Mouse (Mus musculus) left cerebral cortex, postnatal 10 days (tissue): ENCODE results near the gene Usp53. TPM values are rescaled to one million over a fixed set of nuclear protein-coding genes. Genes with fewer than 3 reads are reported as not detected.

Source experiments
- DNase-seq, 2 experiments: peaks; one replicate each; pipeline ENCODE4 v3.0.0; 2021 to 2022; ENCODE audit warnings: low spot score in 2 of 2, mixed read lengths in 1 of 2; ENCODE audit errors: extremely low spot score in 1 of 2
- intact Hi-C: fragments of 180-260 bp; cut with DNase I; formaldehyde crosslinking; loops from one replicate; pipeline ENCODE4 v1.15.1; 2025
- microRNA-seq: library from miRNA; unstranded; fragments of <30 nt; microRNA quantifications from one replicate; pipeline ENCODE4 v1.2.0, GENCODE M21; 2022
- total RNA-seq, 2 experiments: library from RNA; stranded (reverse); gene quantifications; 2 replicates each; pipeline ENCODE4 v1.2.3; 2021

The Usp53 gene
- total RNA-seq, 2 experiments from 2014 or later = 19.5 to 26.3 TPM

DNA sequence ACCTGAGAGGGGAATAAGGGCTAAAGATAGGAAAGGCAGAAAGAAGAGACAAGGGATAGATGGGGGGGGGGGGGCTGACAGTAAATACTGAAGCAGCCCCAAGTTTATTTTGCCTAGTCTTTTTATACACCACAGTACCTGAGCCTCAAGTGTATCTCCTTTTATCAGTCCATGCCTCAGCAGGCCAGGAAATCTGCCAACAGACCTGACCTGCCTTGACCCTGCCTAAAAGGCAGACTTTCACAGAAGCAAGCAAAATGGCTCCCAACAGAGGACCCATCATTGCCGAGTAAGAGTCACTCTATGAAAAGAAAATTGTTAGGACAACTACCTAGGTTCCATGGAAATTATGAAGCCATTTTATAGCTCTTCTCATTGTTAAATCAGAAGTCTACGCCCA is 76.5 kb downstream of the Usp53 start:
- intact Hi-C loops = no loop called here
- DNase-seq = no peak

DNA sequence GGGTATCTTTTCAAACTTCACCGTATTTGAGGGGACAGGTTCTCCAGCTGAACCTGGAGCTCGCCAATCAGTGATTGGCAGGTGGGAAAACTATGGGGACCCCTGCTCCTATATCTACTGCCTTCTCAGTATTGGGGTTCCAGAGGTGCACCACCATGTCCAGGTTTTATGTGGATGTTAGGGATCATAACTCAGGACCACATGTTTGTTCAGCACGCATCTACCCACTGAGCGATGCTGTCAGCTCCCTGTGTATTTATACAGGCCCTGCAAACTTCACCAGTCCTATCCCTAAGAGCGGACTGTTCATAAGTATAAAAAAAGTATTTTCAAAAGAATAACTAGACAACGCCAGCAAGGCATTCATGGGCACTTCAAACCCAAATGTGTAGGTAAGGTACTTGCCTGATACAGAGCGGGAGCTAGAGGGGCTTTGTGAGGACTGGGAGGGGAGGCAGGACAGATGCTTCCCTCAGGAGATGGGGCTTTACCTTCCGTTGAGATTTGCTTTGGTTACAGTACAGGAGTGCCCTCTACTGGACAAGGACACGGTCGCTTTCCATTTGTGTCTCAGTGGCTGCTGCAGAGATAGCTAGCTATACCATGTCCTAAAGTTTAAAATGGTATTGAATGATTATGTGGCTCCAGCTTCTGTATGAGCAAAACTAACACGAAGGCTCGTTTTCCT is 80.4 kb downstream of the Usp53 start:
- DNase-seq = peak; percentile 38 to 44
- intact Hi-C loops = loop anchor here (2.0 to 5.0 kb wide), 4 partner anchors 102 to 442 kb away; no protein-coding TSS in a partner anchor

DNA sequence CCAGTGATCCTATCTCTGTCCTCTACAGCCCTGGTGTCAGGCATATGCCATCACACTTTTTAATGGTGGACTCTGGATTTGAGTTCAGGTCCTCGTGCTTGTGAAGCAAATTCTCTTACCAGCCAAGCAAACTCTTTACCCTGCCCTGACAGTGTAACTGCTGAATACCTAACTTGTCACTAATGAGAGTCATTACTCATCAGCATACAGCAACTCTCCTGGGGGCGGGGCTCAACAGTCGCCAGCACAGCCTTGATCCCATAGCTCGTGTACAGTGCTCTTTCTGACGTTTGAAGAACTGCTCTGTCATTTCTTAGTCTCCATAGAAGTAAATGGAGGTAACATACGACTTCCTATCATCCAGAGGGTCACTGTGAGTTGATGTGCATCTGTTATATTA is 86.1 kb downstream of the Usp53 start:
- intact Hi-C loops = no loop called here
- DNase-seq = no peak

DNA sequence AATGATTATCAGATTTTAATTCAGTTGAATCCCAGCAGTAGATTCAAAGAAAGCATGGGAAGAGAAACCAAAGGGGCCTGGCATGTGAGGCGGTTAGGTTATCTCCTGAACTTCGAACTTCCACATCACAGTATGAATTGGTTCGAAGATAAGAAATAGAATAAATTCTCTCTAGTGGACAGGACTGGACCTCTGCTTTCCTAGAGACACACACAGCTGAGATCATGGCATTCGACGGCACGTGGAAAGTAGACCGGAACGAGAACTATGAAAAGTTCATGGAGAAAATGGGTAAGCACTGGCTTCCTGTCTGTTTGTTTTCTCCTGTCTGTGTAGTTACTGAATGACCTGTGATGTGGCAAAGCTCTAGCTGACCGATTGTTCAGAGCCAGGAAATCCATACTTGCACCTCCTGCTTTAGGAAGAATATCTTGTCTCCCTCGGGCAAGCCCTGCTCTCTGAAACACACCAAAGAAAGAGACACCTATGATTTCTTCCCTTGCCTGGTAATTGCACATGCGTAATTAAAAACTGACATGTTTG is 89.0 kb downstream of the Usp53 start:
- no peak for DNase-seq
- intact Hi-C loops = no loop called here

DNA sequence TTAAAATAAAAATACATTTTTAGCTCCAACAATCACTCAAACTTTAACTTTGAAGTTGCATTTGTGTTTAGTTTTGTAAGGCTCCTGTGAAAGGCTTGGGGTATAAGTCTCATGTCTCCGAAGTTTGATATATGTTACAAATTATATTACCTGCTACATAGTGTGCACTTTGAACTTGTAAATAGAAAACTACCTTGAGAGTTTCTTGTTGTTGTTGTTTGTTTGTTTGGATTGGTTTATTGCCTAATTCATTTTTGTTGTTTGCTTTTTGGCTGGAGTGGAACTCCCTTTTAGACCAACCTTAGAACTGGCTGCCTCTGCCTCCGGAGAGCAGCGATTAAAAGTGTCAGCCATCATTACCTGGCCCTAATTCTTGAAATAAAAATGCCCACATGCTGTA is 89.5 kb downstream of the Usp53 start, which contains the start of gene Fabp2:
Fabp2 (plus strand) TSS at position 301 of the 400 bp plus-strand sequence.
- intact Hi-C loops = no loop called here
- DNase-seq = no peak

DNA sequence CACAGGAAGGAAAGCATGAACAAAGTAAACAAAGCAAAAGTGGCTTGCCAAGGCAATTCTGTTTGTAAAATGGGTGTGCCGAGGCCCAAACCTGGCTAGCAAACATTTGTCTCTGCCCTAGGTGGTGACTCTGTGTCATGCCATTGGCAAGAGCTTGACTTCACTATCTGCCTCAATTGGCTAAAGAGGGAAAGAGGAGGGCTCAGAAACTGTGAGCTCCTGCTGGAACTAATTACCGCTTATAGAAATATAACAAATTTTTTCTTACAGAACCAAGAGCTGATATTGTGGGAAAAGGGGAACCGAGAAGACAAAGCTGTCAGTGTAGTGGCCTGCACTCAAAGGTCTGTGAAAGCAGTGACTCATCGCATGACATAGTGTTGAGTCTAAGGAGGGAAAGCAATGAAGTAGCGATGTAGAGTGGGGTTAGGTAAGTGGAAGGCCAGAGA is 95.9 kb downstream of the Usp53 start:
- no peak for DNase-seq
- intact Hi-C loops = no loop called here

DNA sequence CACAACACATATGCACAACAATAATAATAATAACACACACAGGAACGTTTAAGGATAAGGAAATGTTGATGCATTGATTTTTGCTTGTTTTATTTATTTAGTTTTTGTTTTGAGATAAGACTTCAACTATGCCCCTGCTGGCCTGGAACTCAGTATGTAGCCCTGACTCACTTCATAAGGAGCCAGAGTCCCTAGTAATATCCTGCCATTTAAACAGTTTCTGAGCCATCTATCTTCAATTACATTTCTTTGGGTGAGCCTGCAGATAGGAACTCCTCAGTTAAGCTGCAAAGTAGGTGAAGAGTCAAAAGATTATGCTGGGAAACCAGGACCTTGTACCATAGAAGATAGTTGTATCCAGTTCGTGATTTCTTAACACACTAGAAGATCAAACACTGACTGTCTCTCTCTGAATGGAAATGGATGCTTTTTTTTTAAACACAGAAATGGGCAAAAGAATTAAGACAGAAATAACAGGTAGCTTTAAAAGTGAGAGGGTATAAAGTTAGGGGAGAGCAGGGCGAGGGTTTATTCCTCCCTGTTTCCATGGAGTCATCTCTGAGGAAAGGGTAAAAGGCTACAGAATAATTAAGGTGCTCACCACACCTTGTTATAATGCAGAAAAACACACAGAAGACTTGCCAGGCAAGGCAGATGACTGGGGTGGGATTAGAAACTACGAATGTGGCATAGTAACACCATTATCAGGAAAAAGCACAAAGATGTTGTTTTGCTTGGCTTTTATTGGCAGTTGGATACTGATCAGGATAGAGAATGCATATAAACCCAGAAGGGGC is 96.6 kb downstream of the Usp53 start:
- no peak for DNase-seq
- intact Hi-C loops = no loop called here

Small RNA genes within 50 kb of the gene (microRNA-seq; reads per million reads assigned to microRNA genes)
- not detected for gene Gm22066

Other genes with a start within 250 kb of the Usp53 start
- gene Fabp2, start 89.4 kb downstream of the Usp53 start, total RNA-seq = not detected
- not detected for gene Gm10959, start 65.2 kb downstream of the Usp53 start, total RNA-seq
- gene 1810037I17Rik, start 60.3 kb downstream of the Usp53 start, total RNA-seq = 10 to 100 TPM; 43.2 to 48.6 TPM
- under 1 TPM in 1 of 2 experiments, not detected in 1; 0.30 TPM for gene Myoz2, start 50.5 kb upstream of the Usp53 start, total RNA-seq